Mouse (Mus musculus) forebrain, embryonic 13.5 days (tissue): ENCODE data around the gene Ambra1. TPM values are rescaled to one million over a fixed set of nuclear protein-coding genes. Genes with fewer than 3 reads are reported as not detected.

Experiments used
- ATAC-seq: fragments of 200-750 bp; cut with Nextera tagmentation; 2 replicates; pipeline ENCODE4 v1.8.0; 2017
- H3K27ac ChIP-seq: fragments of 300-500 bp; sonication (generic); 2 replicates; pipeline ENCODE4 v1.5.1; 2015; ENCODE audit warnings: inconsistent platforms, mild to moderate bottlenecking, moderate library complexity
- H3K27me3 ChIP-seq: fragments of 300-500 bp; sonication (generic); 2 replicates; pipeline ENCODE4 v1.6.1; 2015; ENCODE audit warnings: mild to moderate bottlenecking, inconsistent platforms
- H3K36me3 ChIP-seq: fragments of 300-500 bp; sonication (generic); 2 replicates; pipeline ENCODE4 v1.6.1; 2015; ENCODE audit warnings: mild to moderate bottlenecking, inconsistent platforms; ENCODE audit not compliant: poor library complexity, severe bottlenecking
- H3K4me1 ChIP-seq: fragments of 300-500 bp; sonication (generic); 2 replicates; pipeline ENCODE4 v1.6.1; 2015; ENCODE audit warnings: inconsistent platforms
- H3K4me2 ChIP-seq: fragments of 300-500 bp; sonication (generic); 2 replicates; pipeline ENCODE4 v1.6.1; 2015; ENCODE audit warnings: inconsistent platforms, mild to moderate bottlenecking, moderate library complexity
- H3K4me3 ChIP-seq: fragments of 300-500 bp; sonication (generic); 2 replicates; pipeline ENCODE4 v1.5.1; 2015; ENCODE audit warnings: mild to moderate bottlenecking, inconsistent platforms
- H3K9ac ChIP-seq: fragments of 300-500 bp; sonication (generic); 2 replicates; pipeline ENCODE4 v1.6.1; 2015; ENCODE audit warnings: mild to moderate bottlenecking, inconsistent platforms
- H3K9me3 ChIP-seq: fragments of 300-500 bp; sonication (generic); replicated peaks from 2 replicates; pipeline ENCODE4 v1.6.1; 2016; ENCODE audit warnings: inconsistent platforms
- WGBS: fragments of 180-500 bp; shearing (Covaris S2); methylation state at CpG from one replicate; pipeline ENCODE4 v1.1.7; 2015; 5-methylcytosine and 5-hydroxymethylcytosine counted together
- microRNA-seq: library from miRNA; unstranded; fragments of <30 nt; microRNA quantifications from one replicate; pipeline ENCODE4, GENCODE M21; 2016
- polyA plus RNA-seq: library from polyadenylated mRNA; unstranded; fragments of >200 nt; fragmentation: Nextera tagmentation; extraction: Ambion mirVana; gene quantifications from 2 replicates; pipeline ENCODE4 v1.2.1, GENCODE M21; 2015

The Ambra1 gene
- polyA plus RNA-seq, 1 experiment from 2014 or later, result 16.2 TPM

GRCm38 (mm10) chr2:91961901-91962761 lies 232.2 kb downstream of the Ambra1 start:
- H3K4me1 ChIP-seq, result peaks cover 45% of the 10 kb centered on the region
- no peak for ATAC-seq
- peak overlapping the region; percentile 86 for H3K4me3 ChIP-seq
- no peak overlapping the region for H3K27ac ChIP-seq
- peak overlapping the region; percentile 92 for H3K4me2 ChIP-seq
- no peaks in the 10 kb centered on the region for H3K9me3 ChIP-seq
- no peaks in the 10 kb centered on the region for H3K36me3 ChIP-seq
- H3K9ac ChIP-seq, result peak overlapping the region; percentile 88
- WGBS, result 57% methylated on average over 4 of the region's 4 CpGs
- peaks cover 12% of the 10 kb centered on the region for H3K27me3 ChIP-seq

GRCm38 (mm10) chr2:91962864-91963401 lies 233.0 kb downstream of the Ambra1 start:
- peak overlapping the region; percentile 86 for H3K4me3 ChIP-seq
- WGBS, result under 1% methylated on average over 39 of the region's 39 CpGs
- peaks cover 12% of the 10 kb centered on the region for H3K27me3 ChIP-seq
- no peaks in the 10 kb centered on the region for H3K9me3 ChIP-seq
- peak; percentile 55 for ATAC-seq
- peak overlapping the region; percentile 88 for H3K9ac ChIP-seq
- peaks cover 37% of the 10 kb centered on the region for H3K4me1 ChIP-seq
- H3K4me2 ChIP-seq, result peak overlapping the region; percentile 92
- H3K27ac ChIP-seq, result peak overlapping the region; percentile 65
- H3K36me3 ChIP-seq, result no peaks in the 10 kb centered on the region

GRCm38 (mm10) chr2:91963443-91963932 lies 233.6 kb downstream of the Ambra1 start:
- ATAC-seq, result peak; percentile 94
- H3K4me3 ChIP-seq, result peak overlapping the region; percentile 86

GRCm38 (mm10) chr2:91964610-91965204 lies 234.8 kb downstream of the Ambra1 start:
- Histone ChIP-seq H3K4me2 (no peak overlapping the region), H3K9me3 (no peaks in the 10 kb centered on the region), H3K36me3 (no peaks in the 10 kb centered on the region), H3K27ac (no peak overlapping the region), H3K27me3 (peaks cover 12% of the 10 kb centered on the region), H3K4me1 (peaks cover 22% of the 10 kb centered on the region), H3K9ac (no peak overlapping the region), H3K4me3 (no peak overlapping the region)
- 72% methylated on average over 3 of the region's 3 CpGs for WGBS
- ATAC-seq, result no peak

More at GRCm38 (mm10) chr2:91963443-91963932, 233.6 kb downstream of the Ambra1 start:
- Histone ChIP-seq H3K27ac (peak overlapping the region; percentile 65), H3K27me3 (peaks cover 12% of the 10 kb centered on the region), H3K4me1 (peaks cover 34% of the 10 kb centered on the region), H3K4me2 (peak overlapping the region; percentile 92), H3K9me3 (no peaks in the 10 kb centered on the region), H3K36me3 (no peaks in the 10 kb centered on the region), H3K9ac (peak overlapping the region; percentile 88)
- under 1% methylated on average over 49 of the region's 57 CpGs for WGBS

- H3K36me3 ChIP-seq, result no peaks in the 10 kb centered on the region
- no peak for ATAC-seq
- no peak overlapping the region; the same call in 1 of the 2 replicates for H3K4me2 ChIP-seq
- WGBS, result 19% methylated on average over 20 of the region's 20 CpGs
- 0 out of 2 replicates have a peak overlapping the region, but pooled peaks have one; percentile 6 for H3K4me3 ChIP-seq
- peaks cover 17% of the 10 kb centered on the region for H3K4me1 ChIP-seq
- H3K27ac ChIP-seq, result 0 out of 2 replicates have a peak overlapping the region, but pooled peaks have one; percentile 37
- H3K9ac ChIP-seq, result 0 out of 2 replicates have a peak overlapping the region, but pooled peaks have one; percentile 6
- no peaks in the 10 kb centered on the region for H3K9me3 ChIP-seq
- H3K27me3 ChIP-seq, result peaks cover 18% of the 10 kb centered on the region
Measured at GRCm38 (mm10) chr2:91965417-91965816, 235.5 kb downstream of the Ambra1 start.

GRCm38 (mm10) chr2:91966367-91966766 lies 236.4 kb downstream of the Ambra1 start:
- Histone ChIP-seq H3K9me3 (no peaks in the 10 kb centered on the region), H3K27ac (no peak overlapping the region), H3K4me2 (no peak overlapping the region), H3K4me1 (peaks cover 23% of the 10 kb centered on the region), H3K9ac (no peak overlapping the region), H3K36me3 (no peaks in the 10 kb centered on the region), H3K4me3 (no peak overlapping the region), H3K27me3 (peaks cover 19% of the 10 kb centered on the region)
- 77% methylated on average over 5 of the region's 5 CpGs for WGBS
- ATAC-seq, result no peak

- peaks cover 20% of the 10 kb centered on the region for H3K4me1 ChIP-seq
- H3K4me3 ChIP-seq, result no peak overlapping the region
- H3K9ac ChIP-seq, result no peak overlapping the region
- WGBS, result 71% methylated on average over 11 of the region's 11 CpGs
- no peaks in the 10 kb centered on the region for H3K36me3 ChIP-seq
- peaks cover 25% of the 10 kb centered on the region for H3K27me3 ChIP-seq
- H3K9me3 ChIP-seq, result no peaks in the 10 kb centered on the region
- H3K27ac ChIP-seq, result no peak overlapping the region
- no peak for ATAC-seq
- no peak overlapping the region for H3K4me2 ChIP-seq
Measured at GRCm38 (mm10) chr2:91967962-91968361, 238.0 kb downstream of the Ambra1 start.

Small RNA genes lying within 50 kb of the gene (microRNA-seq; reads per million reads assigned to microRNA genes)
- not detected for gene Mir6999

Other genes starting within 250 kb of the Ambra1 start
- gene Ckap5, start 203.4 kb upstream of the Ambra1 start, polyA plus RNA-seq, result 185 and 187 TPM in 2 replicates
- gene F2, start 93.7 kb upstream of the Ambra1 start, polyA plus RNA-seq, result 0.10 and 0.43 TPM in 2 replicates
- gene Zfp408, start 80.3 kb upstream of the Ambra1 start, polyA plus RNA-seq, result 13.0 and 14.6 TPM in 2 replicates
- 69.0 and 76.0 TPM in 2 replicates for gene Arhgap1, start 80.3 kb upstream of the Ambra1 start, polyA plus RNA-seq
- gene Atg13, start 19.6 kb upstream of the Ambra1 start, polyA plus RNA-seq, result 29.4 and 33.0 TPM in 2 replicates
- gene Harbi1, start 19.3 kb upstream of the Ambra1 start, polyA plus RNA-seq, result 21.2 and 22.0 TPM in 2 replicates
- 0.83 and 0.88 TPM in 2 replicates for gene Chrm4, start 197.1 kb downstream of the Ambra1 start, polyA plus RNA-seq
- 609 and 621 TPM in 2 replicates for gene Mdk, start 202.2 kb downstream of the Ambra1 start, polyA plus RNA-seq
- gene Gm9821, start 215.6 kb downstream of the Ambra1 start, polyA plus RNA-seq, result 0.18 and 0.41 TPM in 2 replicates
- gene Dgkz, start 245.7 kb downstream of the Ambra1 start, polyA plus RNA-seq, result 18.5 and 23.1 TPM in 2 replicates